Mouse (Mus musculus) embryonic fibroblast, embryonic 13.5 days (primary cell): Measurements from ENCODE around the gene Ubac2.

Source experiments
- CTCF ChIP-seq: IDR thresholded peaks from 2 replicates; pipeline ENCODE4 v1.5.1; 2011; ENCODE audit warnings: mild to moderate bottlenecking, control low read depth, low read length, moderate library complexity, borderline replicate concordance; ENCODE audit not compliant: insufficient read depth
- POLR2A ChIP-seq: IDR thresholded peaks from 2 replicates; pipeline ENCODE4 v1.6.1; 2011; ENCODE audit warnings: low read depth, mild to moderate bottlenecking, control low read depth, low read length, moderate library complexity

DNA sequence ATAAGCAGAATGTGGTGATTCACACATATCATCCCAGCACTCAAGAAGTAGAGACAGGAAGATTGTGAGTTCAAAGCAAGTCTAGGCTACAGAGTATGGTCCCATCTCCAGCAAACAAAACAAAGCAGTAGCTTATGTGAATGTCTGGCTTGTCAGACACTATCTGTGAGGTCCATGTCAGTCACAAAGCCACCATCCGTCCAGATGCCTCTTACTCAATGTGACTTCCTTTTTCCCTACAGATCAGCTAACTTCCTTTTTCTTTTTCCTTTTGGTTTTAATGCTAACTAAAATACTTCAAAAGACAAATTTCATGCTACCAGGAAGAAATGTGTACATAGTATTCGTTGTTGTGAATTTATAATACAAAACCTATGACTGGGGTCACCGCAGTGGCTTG lies 107.1 kb downstream of the Ubac2 start:
- TF ChIP-seq POLR2A (no peak), CTCF (no peak)
